In the genomic region with DNA sequence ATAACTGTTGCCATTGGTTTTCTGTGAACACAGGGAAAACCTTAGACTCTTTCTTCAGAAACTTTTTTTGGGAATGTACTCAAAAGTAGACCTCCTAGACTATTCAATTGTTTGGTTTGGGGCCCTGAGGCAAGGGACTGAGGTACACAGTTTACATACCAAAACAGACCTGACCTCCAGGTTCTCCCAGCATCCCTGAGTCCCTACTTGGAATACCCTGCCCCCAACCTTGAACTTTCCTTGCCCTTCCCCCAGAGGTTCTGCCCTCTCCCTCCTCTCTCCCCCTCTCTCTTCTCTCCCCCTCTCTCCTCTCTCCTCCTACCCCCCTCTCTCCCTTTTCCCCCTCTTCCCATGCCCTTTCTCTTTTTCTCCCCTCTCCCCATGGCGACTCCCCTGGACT, we compare ENCODE assay signal across 24 mouse cellular contexts. TPM values are rescaled to one million over a fixed set of nuclear protein-coding genes. Genes with fewer than 3 reads are reported as not detected.
A peak's percentile ranks its signal among the peaks of the same experiment; 100 is the strongest.
DNase-seq lines count a peak whose midpoint lies in the region; ATAC-seq and TF ChIP-seq lines count a peak whose summit lies in the region.
"Had no signal": no experiment of that assay in that cellular context is flagged by ENCODE, and none has a peak within 500 bp of the region (broad histone marks: within the 10 kb centered on the region; RNA-seq: fewer than 3 reads in every experiment).

No protein-coding gene starts in this region.

- no peak for ATAC-seq in midbrain, embryonic 11.5 days (ENCODE audit: low FRiP score)
- ATAC-seq: activated CD4-positive, CD25-positive, alpha-beta regulatory T cell, adult 4 months; forebrain, embryonic 13.5 days; forebrain, embryonic 15.5 days; forebrain, postnatal 0 days; Patski had no signal

- no peaks in the 10 kb centered on the region for H3K36me3 ChIP-seq in midbrain, embryonic 11.5 days (ENCODE audit: control insufficient read depth, insufficient read depth, low read length)
- peaks cover 8% of the 10 kb centered on the region for H3K36me3 ChIP-seq in midbrain, embryonic 10.5 days
- H3K36me3 ChIP-seq: embryonic facial prominence, embryonic 10.5 days; embryonic facial prominence, embryonic 12.5 days; forebrain, embryonic 15.5 days; G1E had no signal

- no peak overlapping the region for H3K9ac ChIP-seq in midbrain, embryonic 11.5 days (ENCODE audit: low read length)
- H3K9ac ChIP-seq: embryonic facial prominence, embryonic 12.5 days; forebrain, embryonic 13.5 days; forebrain, embryonic 15.5 days; forebrain, postnatal 0 days had no signal

- 31% methylated on average over 1 of the region's 1 CpGs for WGBS in midbrain, embryonic 11.5 days
- WGBS in midbrain, embryonic 10.5 days = 56% methylated on average over 1 of the region's 1 CpGs

- no peak for TF ChIP-seq CTCF in layer of hippocampus, adult 2 months (conservative IDR thresholded peaks at IDR 0.05)

- peak; percentile 53 for DNase-seq in midbrain, embryonic 11.5 days (ENCODE audit: low spot score, missing footprints)
- DNase-seq in midbrain, embryonic 10.5 days (ENCODE audit: low spot score) = no peak
- DNase-seq in ES-CJ7 (ENCODE audit: low read depth, low spot score) = peak; percentile 82
- DNase-seq in R1 (ENCODE audit: low read depth, low spot score) = peak; percentile 38
- no peak for DNase-seq in urinary bladder, postnatal 25 days (ENCODE audit: low spot score)
- no peak for DNase-seq in layer of hippocampus, adult 2 months (ENCODE audit: low spot score in 2 of 2)
- no peak for DNase-seq in kidney, postnatal 10 days
- DNase-seq: adrenal gland, adult 8-10 months; adrenal gland, postnatal 14 days; adrenal gland, postnatal 36 days; cerebellum, adult 11-12 months; cerebellum, adult 2 months; cerebellum, adult 9-10 months; cerebellum, postnatal 10 days; cerebellum, postnatal 25 days; forebrain, postnatal 0 days had no signal

- no peak overlapping the region for H3K4me3 ChIP-seq in midbrain, embryonic 11.5 days (ENCODE audit: low read depth, low read length)
- H3K4me3 ChIP-seq in midbrain, embryonic 10.5 days = no peak overlapping the region
- H3K4me3 ChIP-seq in layer of hippocampus, adult 2 months = no peak overlapping the region
- H3K4me3 ChIP-seq: embryonic facial prominence, embryonic 10.5 days; embryonic facial prominence, embryonic 12.5 days; forebrain, embryonic 13.5 days; forebrain, embryonic 15.5 days had no signal

- H3K27me3 ChIP-seq in midbrain, embryonic 11.5 days (ENCODE audit: control insufficient read depth, insufficient read depth, low read length) = no peaks in the 10 kb centered on the region
- H3K27me3 ChIP-seq in midbrain, embryonic 10.5 days (ENCODE audit: low read depth, poor library complexity, severe bottlenecking) = no peaks in the 10 kb centered on the region
- H3K27me3 ChIP-seq: embryonic facial prominence, embryonic 12.5 days; forebrain, embryonic 13.5 days; forebrain, embryonic 15.5 days; Patski had no signal

- H3K4me1 ChIP-seq in midbrain, embryonic 11.5 days (ENCODE audit: control insufficient read depth, insufficient read depth, low read length) = peaks cover 12% of the 10 kb centered on the region
- H3K4me1 ChIP-seq in midbrain, embryonic 10.5 days = peaks cover 56% of the 10 kb centered on the region

- no peak overlapping the region for H3K4me2 ChIP-seq in midbrain, embryonic 11.5 days
- H3K4me2 ChIP-seq: embryonic facial prominence, embryonic 12.5 days; forebrain, embryonic 13.5 days; forebrain, embryonic 15.5 days had no signal

- no peak overlapping the region for H3K27ac ChIP-seq in midbrain, embryonic 11.5 days (ENCODE audit: low read depth, low read length)
- no peak overlapping the region; the same call in 1 of the 2 replicates for H3K27ac ChIP-seq in midbrain, embryonic 10.5 days (replicated peaks)
- no peak overlapping the region for H3K27ac ChIP-seq in layer of hippocampus, adult 2 months
- H3K27ac ChIP-seq: embryonic facial prominence, embryonic 10.5 days; embryonic facial prominence, embryonic 12.5 days; forebrain, embryonic 13.5 days; forebrain, embryonic 15.5 days had no signal

- H3K9me3 ChIP-seq in midbrain, embryonic 11.5 days (ENCODE audit: control insufficient read depth, low read length) = no peaks in the 10 kb centered on the region
- H3K9me3 ChIP-seq in midbrain, embryonic 10.5 days (replicated peaks) = 0 out of 2 replicates have a peak, but pooled peaks cover 4% of the 10 kb centered on the region
- H3K9me3 ChIP-seq: embryonic facial prominence, embryonic 10.5 days; embryonic facial prominence, embryonic 12.5 days; forebrain, embryonic 13.5 days; forebrain, embryonic 15.5 days; G1E had no signal

RNA-seq across cellular contexts. Expression of gene Gm973, which starts 6.4 kb away (rescaled TPM):
- 7.0 and 7.1 TPM in 2 replicates for polyA plus RNA-seq in midbrain, embryonic 11.5 days (2014; fragmentation: Nextera tagmentation; extraction: Ambion mirVana)
- polyA plus RNA-seq in midbrain, embryonic 10.5 days (2016; fragmentation: Nextera tagmentation; extraction: Ambion mirVana) = 9.0 and 9.4 TPM in 2 replicates
- total RNA-seq in layer of hippocampus, adult 2 months (2021) = 10 to 100 TPM; 14.5 to 16.1 TPM
- polyA plus RNA-seq: activated CD4-positive, CD25-positive, alpha-beta regulatory T cell, adult 4 months; C2C12 had no signal

RNA-seq across cellular contexts. Expression of gene Fzd7, which starts 40.2 kb away (rescaled TPM):
- polyA plus RNA-seq in midbrain, embryonic 11.5 days (2014; fragmentation: Nextera tagmentation; extraction: Ambion mirVana) = 5.3 and 6.3 TPM in 2 replicates
- 5.9 and 8.6 TPM in 2 replicates for polyA plus RNA-seq in midbrain, embryonic 10.5 days (2016; fragmentation: Nextera tagmentation; extraction: Ambion mirVana)
- 1 to 10 TPM; 5.4 to 6.7 TPM for total RNA-seq in layer of hippocampus, adult 2 months (2021)
- polyA plus RNA-seq: activated CD4-positive, CD25-positive, alpha-beta regulatory T cell, adult 4 months had no signal

Comparison
In these comparisons a context has a peak if more than half of its experiments do, and no peak if none do; other contexts are left out.
1. DNase-seq: peak in midbrain, embryonic 11.5 days (single experiment), ES-CJ7 (single experiment) and R1 (single experiment); none in midbrain, embryonic 10.5 days (single experiment), urinary bladder, postnatal 25 days (single experiment), layer of hippocampus, adult 2 months (0 of 2) and kidney, postnatal 10 days (single experiment).